Mouse (Mus musculus) splenic B cell, adult 2 months (primary cell): ENCODE measurements around the gene Pex11g.

Experiments used
- DNase-seq: peaks from one replicate; pipeline ENCODE4 v3.0.0-alpha.2; 2011; ENCODE audit warnings: low read depth, low spot score
- H3K27me3 ChIP-seq: 2 replicates; pipeline ENCODE4 v1.6.1; 2012; ENCODE audit warnings: mild to moderate bottlenecking, low read length, moderate library complexity, mixed read lengths; ENCODE audit not compliant: control insufficient read depth, poor library complexity, insufficient read depth, severe bottlenecking
- H3K36me3 ChIP-seq: 2 replicates; pipeline ENCODE4 v1.6.1; 2012; ENCODE audit warnings: mild to moderate bottlenecking, low read length, moderate library complexity, mixed read lengths; ENCODE audit not compliant: control insufficient read depth, poor library complexity, insufficient read depth, severe bottlenecking

Gene Pex11g

DNA sequence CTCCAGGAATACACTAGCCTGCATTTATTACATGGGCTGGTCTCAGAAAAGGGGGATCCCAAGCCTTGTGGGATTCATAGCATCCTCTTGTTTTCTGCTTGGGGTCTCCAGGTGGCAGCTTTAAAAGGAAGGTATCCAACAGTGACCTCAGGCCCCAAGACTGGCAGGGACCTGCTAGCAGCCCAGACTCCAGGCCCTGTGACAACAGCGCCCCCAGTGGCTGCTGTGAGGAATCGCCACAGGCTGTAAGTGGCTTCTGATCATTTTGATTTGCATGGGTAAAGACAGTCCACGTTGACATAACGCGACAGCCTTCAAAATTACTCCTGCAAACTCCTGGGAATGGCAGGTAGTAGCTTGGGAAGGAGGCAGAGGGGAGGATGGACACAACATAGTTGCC lies 16.8 kb downstream of the Pex11g start:
- DNase-seq = peak; percentile 69

DNA sequence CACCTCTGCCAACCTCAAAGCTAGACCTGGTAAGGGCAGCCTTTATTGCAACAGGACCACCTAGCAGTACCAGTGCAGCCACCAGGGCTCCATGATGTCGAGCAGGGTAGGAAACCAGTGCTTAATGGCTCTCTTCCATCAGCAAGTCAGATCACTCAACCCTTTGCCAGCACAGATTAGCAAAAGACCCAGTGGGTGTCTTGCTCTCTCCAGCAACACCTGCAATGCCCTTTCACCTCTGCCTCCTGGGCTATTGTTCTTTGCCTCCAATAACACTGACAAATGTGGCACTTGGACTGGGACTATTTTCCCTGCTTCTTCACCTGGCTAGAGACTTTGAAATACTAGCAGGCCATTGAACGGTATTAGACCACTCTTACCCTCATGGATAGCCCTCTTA lies 18.3 kb downstream of the Pex11g start:
- H3K36me3 ChIP-seq = peaks cover 38% of the 10 kb centered on the region
- no peaks in the 10 kb centered on the region for H3K27me3 ChIP-seq
- DNase-seq = no peak

More for the DNA sequence above, 16.8 kb downstream of the Pex11g start:
- Histone ChIP-seq H3K36me3 (peaks cover 44% of the 10 kb centered on the region), H3K27me3 (no peaks in the 10 kb centered on the region)

- Histone ChIP-seq H3K36me3 (peaks cover 57% of the 10 kb centered on the region), H3K27me3 (no peaks in the 10 kb centered on the region)
- peak; percentile 37 for DNase-seq
Observed at GRCm38 (mm10) chr8:3439510-3439909, 28.0 kb downstream of the Pex11g start.

- Histone ChIP-seq H3K36me3 (peaks cover 58% of the 10 kb centered on the region), H3K27me3 (no peaks in the 10 kb centered on the region)
- no peak for DNase-seq
Observed at GRCm38 (mm10) chr8:3436492-3436891, 31.0 kb downstream of the Pex11g start.

DNA sequence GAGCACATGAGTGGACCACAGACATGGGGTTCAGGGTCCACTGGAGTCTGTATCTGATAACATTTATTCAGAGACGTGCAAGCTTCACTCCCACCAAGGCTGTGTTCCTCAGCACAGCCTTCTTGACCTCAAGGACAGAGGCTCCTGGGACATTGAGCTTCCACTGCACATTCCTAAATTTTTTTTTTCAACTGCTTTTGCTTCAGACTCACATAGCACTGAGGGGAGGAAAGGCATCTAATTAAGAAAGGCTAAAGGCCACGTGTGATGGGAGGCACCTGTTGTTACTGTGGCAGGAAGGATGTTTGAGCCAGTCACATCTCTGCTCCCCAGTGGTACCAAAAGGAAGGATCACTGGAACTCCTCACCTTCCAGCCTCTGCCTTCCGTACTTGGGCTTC lies 36.4 kb downstream of the Pex11g start:
- Histone ChIP-seq H3K36me3 (peaks cover 31% of the 10 kb centered on the region), H3K27me3 (no peaks in the 10 kb centered on the region)
- DNase-seq = no peak

DNA sequence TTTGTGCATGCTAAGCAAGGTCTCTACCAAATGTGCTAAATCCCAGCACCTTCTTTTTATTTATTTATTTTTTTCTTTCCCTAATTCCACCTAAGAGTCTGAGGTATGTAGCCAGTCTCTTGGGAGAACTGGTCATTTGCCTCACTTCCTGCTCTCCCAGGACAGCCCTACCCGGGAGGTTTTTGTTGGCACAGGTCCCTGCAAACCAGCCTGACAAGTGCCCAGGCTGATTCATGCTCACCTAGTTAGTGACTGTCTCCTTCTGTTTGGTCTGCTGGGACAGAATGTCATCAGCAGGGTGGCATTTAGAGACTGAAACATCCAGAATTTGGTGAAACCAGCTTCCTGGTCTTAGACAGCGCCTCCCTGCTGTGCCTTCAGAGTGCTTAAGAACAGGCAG lies 37.5 kb downstream of the Pex11g start:
- no peaks in the 10 kb centered on the region for H3K27me3 ChIP-seq
- DNase-seq = no peak
- H3K36me3 ChIP-seq = peaks cover 32% of the 10 kb centered on the region

GRCm38 (mm10) chr8:3428426-3428825 lies 39.1 kb downstream of the Pex11g start:
- Histone ChIP-seq H3K27me3 (no peaks in the 10 kb centered on the region), H3K36me3 (peaks cover 30% of the 10 kb centered on the region)
- DNase-seq = no peak

GRCm38 (mm10) chr8:3426211-3426610 lies 41.3 kb downstream of the Pex11g start:
- no peak for DNase-seq
- H3K27me3 ChIP-seq = no peaks in the 10 kb centered on the region
- H3K36me3 ChIP-seq = peaks cover 28% of the 10 kb centered on the region

DNA sequence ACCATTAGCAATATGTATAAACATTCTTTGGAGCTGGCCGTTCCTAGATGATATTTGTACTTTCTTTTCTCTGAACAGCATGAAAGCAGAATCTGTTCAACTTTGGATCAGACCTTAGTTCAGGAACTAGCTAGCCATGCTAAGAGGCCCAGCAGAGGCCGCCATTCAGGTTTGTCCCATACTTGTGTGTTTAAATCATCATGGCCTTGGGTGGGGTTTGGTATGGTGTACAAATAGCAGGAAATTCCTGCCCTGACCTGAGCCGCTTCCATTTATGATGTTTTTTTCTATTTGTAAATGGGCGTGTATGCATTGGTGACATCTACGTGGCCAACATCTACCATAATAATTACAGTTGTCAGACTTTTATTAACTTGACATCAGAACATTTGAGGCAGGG lies 42.3 kb downstream of the Pex11g start:
- DNase-seq = no peak
- Histone ChIP-seq H3K36me3 (peaks cover 25% of the 10 kb centered on the region), H3K27me3 (no peaks in the 10 kb centered on the region)

- Histone ChIP-seq H3K36me3 (peaks cover 15% of the 10 kb centered on the region), H3K27me3 (no peaks in the 10 kb centered on the region)
- no peak for DNase-seq
Observed at GRCm38 (mm10) chr8:3421507-3421906, 46.0 kb downstream of the Pex11g start.

- Histone ChIP-seq H3K27me3 (no peaks in the 10 kb centered on the region), H3K36me3 (peaks cover 6% of the 10 kb centered on the region)
- DNase-seq = no peak
Observed at GRCm38 (mm10) chr8:3420105-3420706, 47.3 kb downstream of the Pex11g start.

DNA sequence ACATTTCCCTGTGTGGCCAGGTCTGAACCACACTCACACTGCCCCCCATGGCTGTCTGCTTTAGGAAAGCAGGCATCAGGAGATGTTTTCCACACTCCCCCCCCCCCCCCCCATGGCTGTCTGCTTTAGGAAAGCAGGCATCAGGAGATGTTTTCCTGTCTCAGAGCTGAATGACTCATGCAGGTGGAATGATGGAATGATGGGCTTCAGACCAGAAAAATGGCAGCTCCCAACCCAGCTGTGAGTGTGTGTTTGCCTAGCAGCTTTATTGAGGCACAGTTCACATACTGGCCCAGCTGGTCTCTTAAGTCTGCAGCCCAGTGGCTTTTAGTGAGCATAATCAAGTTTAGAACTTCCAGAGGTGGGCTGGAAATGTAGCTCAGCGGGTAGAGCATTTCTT lies 49.4 kb downstream of the Pex11g start:
- Histone ChIP-seq H3K36me3 (peaks cover 7% of the 10 kb centered on the region), H3K27me3 (no peaks in the 10 kb centered on the region)
- no peak for DNase-seq

GRCm38 (mm10) chr8:3417455-3417854 lies 50.0 kb downstream of the Pex11g start:
- DNase-seq = no peak
- no peaks in the 10 kb centered on the region for H3K27me3 ChIP-seq
- H3K36me3 ChIP-seq = peaks cover 9% of the 10 kb centered on the region

DNA sequence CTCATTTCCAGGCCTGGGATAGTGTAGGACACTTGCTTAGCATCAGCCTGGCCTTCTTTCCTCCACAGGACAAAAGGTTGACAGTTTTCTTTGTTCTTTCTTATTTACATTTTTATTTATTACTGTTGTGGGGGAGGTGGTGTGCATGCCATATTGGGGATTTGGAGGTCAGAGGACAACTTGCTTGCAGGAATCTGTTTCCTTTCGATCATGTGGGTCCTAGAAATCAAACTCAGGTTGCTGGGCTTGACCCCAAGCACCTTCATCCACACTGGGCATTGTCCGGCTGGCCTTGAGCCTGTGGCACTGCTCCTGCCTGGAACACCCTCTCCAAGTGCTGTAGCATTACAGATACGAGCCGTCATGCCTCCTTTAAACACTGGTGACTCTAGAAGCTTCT lies 50.6 kb downstream of the Pex11g start:
- DNase-seq = no peak
- H3K36me3 ChIP-seq = peaks cover 10% of the 10 kb centered on the region
- H3K27me3 ChIP-seq = no peaks in the 10 kb centered on the region

DNA sequence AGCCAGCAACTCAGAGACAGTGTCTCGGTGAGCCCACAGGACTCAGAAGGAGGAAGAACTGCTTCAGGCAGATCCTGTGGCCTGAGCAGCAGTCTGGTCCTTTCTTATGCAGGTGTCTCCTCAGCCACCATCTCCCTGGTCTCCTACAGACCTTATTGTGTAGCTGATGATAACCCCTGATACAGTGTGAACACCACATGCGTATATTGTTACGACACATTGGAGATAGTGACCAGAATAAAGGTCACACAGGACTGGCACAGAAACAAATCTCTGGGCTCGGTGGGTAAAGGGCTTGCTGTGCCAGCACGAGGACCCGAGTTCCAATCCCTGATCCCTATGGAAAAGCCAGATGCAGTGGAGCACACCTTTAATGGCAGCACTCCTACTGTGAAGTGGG lies 51.8 kb downstream of the Pex11g start:
- Histone ChIP-seq H3K27me3 (no peaks in the 10 kb centered on the region), H3K36me3 (peaks cover 13% of the 10 kb centered on the region)
- DNase-seq = no peak

- DNase-seq = no peak
- Histone ChIP-seq H3K27me3 (no peaks in the 10 kb centered on the region), H3K36me3 (peaks cover 14% of the 10 kb centered on the region)
Observed at GRCm38 (mm10) chr8:3415259-3415658, 52.2 kb downstream of the Pex11g start.
